33 mouse cellular contexts compared by ENCODE assay signal in the genomic region with DNA sequence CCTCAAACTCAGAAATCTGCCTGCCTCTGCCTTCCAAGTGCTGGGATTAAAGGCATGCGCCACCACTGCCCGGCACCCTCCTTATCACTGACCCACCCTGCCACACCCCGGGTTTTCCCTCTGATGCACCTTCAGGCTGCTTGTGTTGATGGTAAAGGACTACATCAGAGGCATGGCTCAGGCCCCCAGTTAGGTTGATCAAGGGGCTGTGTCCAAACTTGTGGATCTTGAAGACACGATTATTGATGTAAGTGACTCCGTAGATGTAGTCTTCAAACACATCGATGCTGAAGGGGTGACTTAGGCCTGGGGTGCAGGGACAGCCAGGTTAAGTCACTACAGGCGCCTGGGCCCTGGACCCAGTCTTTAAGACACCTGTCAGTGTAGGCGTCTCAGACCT. TPM values are rescaled to one million over a fixed set of nuclear protein-coding genes. Genes with fewer than 3 reads are reported as not detected.
"Had no signal": no experiment of that assay in that cellular context is flagged by ENCODE, and none has a peak within 500 bp of the region (broad histone marks: within the 10 kb centered on the region; RNA-seq: fewer than 3 reads in every experiment).

No protein-coding gene starts in this region.

- H3K4me3 ChIP-seq: limb, embryonic 10.5 days; limb, embryonic 12.5 days; limb, embryonic 13.5 days; limb, embryonic 15.5 days; liver, embryonic 12.5 days; liver, embryonic 13.5 days; liver, embryonic 15.5 days; lung, embryonic 15.5 days; megakaryocyte, embryonic 14.5 days; midbrain, embryonic 12.5 days; midbrain, embryonic 13.5 days; midbrain, embryonic 15.5 days; myocyte; neural tube, embryonic 12.5 days had no signal

- H3K9me3 ChIP-seq: limb, embryonic 10.5 days; limb, embryonic 12.5 days; limb, embryonic 13.5 days; limb, embryonic 15.5 days; liver, embryonic 12.5 days; liver, embryonic 13.5 days; liver, embryonic 15.5 days; lung, embryonic 15.5 days; megakaryocyte, embryonic 14.5 days; midbrain, embryonic 10.5 days; midbrain, embryonic 12.5 days; midbrain, embryonic 13.5 days; midbrain, embryonic 15.5 days; neural tube, embryonic 12.5 days had no signal

- DNase-seq: liver; liver, embryonic 13.5 days; liver, postnatal 0 days; lung, adult 18-20 months; lung, adult 2 months; lung, embryonic 14.5 days; lung, postnatal 36 days; lung, postnatal 4 days had no signal

- H3K27ac ChIP-seq: limb, embryonic 10.5 days; limb, embryonic 12.5 days; limb, embryonic 13.5 days; limb, embryonic 15.5 days; liver, embryonic 12.5 days; liver, embryonic 13.5 days; liver, embryonic 14.5 days; liver, embryonic 15.5 days; lung, embryonic 15.5 days; macrophage; midbrain, embryonic 10.5 days; midbrain, embryonic 12.5 days; neural tube, embryonic 12.5 days had no signal

- ATAC-seq: liver, embryonic 12.5 days; liver, postnatal 0 days; lung, postnatal 0 days; midbrain, embryonic 13.5 days; midbrain, embryonic 16.5 days had no signal

- H3K9ac ChIP-seq: limb, embryonic 12.5 days; limb, embryonic 13.5 days; limb, embryonic 15.5 days; liver, embryonic 12.5 days; liver, embryonic 13.5 days; liver, embryonic 14.5 days; liver, embryonic 15.5 days; liver, postnatal 0 days; lung, embryonic 14.5 days; lung, embryonic 15.5 days; midbrain, embryonic 12.5 days; midbrain, embryonic 13.5 days; midbrain, embryonic 15.5 days; neural tube, embryonic 12.5 days had no signal

- H3K27me3 ChIP-seq: midbrain, embryonic 13.5 days; midbrain, embryonic 15.5 days had no signal

- H3K4me2 ChIP-seq: limb, embryonic 12.5 days; limb, embryonic 13.5 days; limb, embryonic 15.5 days; liver, embryonic 11.5 days; liver, embryonic 12.5 days; liver, embryonic 13.5 days; liver, embryonic 15.5 days; lung, embryonic 14.5 days; lung, embryonic 15.5 days; midbrain, embryonic 11.5 days; midbrain, embryonic 12.5 days; midbrain, embryonic 13.5 days; midbrain, embryonic 15.5 days; neural tube, embryonic 12.5 days had no signal

- H3K4me1 ChIP-seq: limb, embryonic 12.5 days; limb, embryonic 13.5 days; liver, embryonic 12.5 days; liver, embryonic 13.5 days; liver, embryonic 15.5 days had no signal

RNA-seq across cellular contexts. Expression of a gene that starts 7.2 kb away (rescaled TPM):
- total RNA-seq: liver, adult 2 months; megakaryocyte progenitor cell, adult 5-6 weeks; megakaryocyte, adult 5-6 weeks; megakaryocyte-erythroid progenitor cell, adult 5-6 weeks; monocyte, adult 5-6 weeks had no signal
- polyA plus RNA-seq: liver, adult 2 months; liver, embryonic 15.5 days; liver, postnatal 0 days; macrophage had no signal

RNA-seq across cellular contexts. Expression of a gene that starts 26.7 kb away (rescaled TPM):
- total RNA-seq: megakaryocyte progenitor cell, adult 5-6 weeks; megakaryocyte, adult 5-6 weeks; megakaryocyte-erythroid progenitor cell, adult 5-6 weeks; monocyte, adult 5-6 weeks had no signal
- polyA plus RNA-seq: macrophage had no signal

RNA-seq across cellular contexts. Expression of a gene that starts 40.0 kb away (rescaled TPM):
- total RNA-seq: megakaryocyte-erythroid progenitor cell, adult 5-6 weeks had no signal
- polyA plus RNA-seq: lung, embryonic 14.5 days had no signal
